ENCODE assay signal across 9 mouse cellular contexts in the genomic region with DNA sequence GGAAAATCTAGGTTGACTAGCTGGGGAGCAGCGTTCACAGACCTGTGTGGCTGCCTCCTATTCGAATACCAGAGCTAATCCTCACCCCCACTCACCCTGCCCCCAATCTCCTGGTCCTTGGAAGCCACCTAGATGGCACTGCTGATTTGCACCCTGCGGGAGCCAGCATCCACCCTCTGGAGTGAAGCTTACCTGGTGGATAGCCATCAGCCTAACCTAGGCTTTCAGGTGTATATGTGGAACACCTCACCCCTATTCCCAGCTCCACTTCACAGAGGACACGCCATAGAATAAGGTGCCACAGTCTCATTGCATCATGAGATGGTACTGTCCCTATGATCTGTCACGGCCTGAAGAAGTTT. TPM values are rescaled to one million over a fixed set of nuclear protein-coding genes. Genes with fewer than 3 reads are reported as not detected.
DNase-seq lines count a peak whose midpoint lies in the region; ATAC-seq lines count a peak whose summit lies in the region.
"Had no signal": no experiment of that assay in that cellular context is flagged by ENCODE, and none has a peak within 500 bp of the region (broad histone marks: within the 10 kb centered on the region; RNA-seq: fewer than 3 reads in every experiment).

No protein-coding gene starts in this region.

- no peaks in the 10 kb centered on the region for H3K4me1 ChIP-seq in liver, embryonic 11.5 days (replicated peaks; ENCODE audit: control insufficient read depth, insufficient read depth, low read length)
- peaks cover 3% of the 10 kb centered on the region; the same call in 1 of the 2 replicates for H3K4me1 ChIP-seq in forebrain, embryonic 12.5 days
- peaks cover 7% of the 10 kb centered on the region for H3K4me1 ChIP-seq in limb, embryonic 13.5 days
- H3K4me1 ChIP-seq in neural tube, embryonic 15.5 days: peaks cover 5% of the 10 kb centered on the region

- H3K36me3 ChIP-seq in liver, embryonic 11.5 days (ENCODE audit: control insufficient read depth, insufficient read depth, low read length): no peaks in the 10 kb centered on the region
- H3K36me3 ChIP-seq in forebrain, embryonic 12.5 days (replicated peaks): no peaks in the 10 kb centered on the region
- H3K36me3 ChIP-seq in limb, embryonic 13.5 days: no peaks in the 10 kb centered on the region
- H3K36me3 ChIP-seq in neural tube, embryonic 15.5 days: no peaks in the 10 kb centered on the region

- peak overlapping the region; percentile 57 for H3K4me2 ChIP-seq in liver, embryonic 11.5 days
- H3K4me2 ChIP-seq in forebrain, embryonic 12.5 days: peak overlapping the region; percentile 60
- peak overlapping the region; percentile 56 for H3K4me2 ChIP-seq in limb, embryonic 13.5 days (replicated peaks)
- H3K4me2 ChIP-seq in neural tube, embryonic 15.5 days: peak overlapping the region; percentile 52

- H3K27ac ChIP-seq in liver, embryonic 11.5 days (ENCODE audit: low read depth, low read length): no peak overlapping the region
- H3K27ac ChIP-seq in forebrain, embryonic 12.5 days: no peak overlapping the region
- H3K27ac ChIP-seq in limb, embryonic 13.5 days: no peak overlapping the region
- no peak overlapping the region for H3K27ac ChIP-seq in neural tube, embryonic 15.5 days (replicated peaks)

- no peaks in the 10 kb centered on the region for H3K9me3 ChIP-seq in liver, embryonic 11.5 days (ENCODE audit: control insufficient read depth, low read length)
- H3K9me3 ChIP-seq in forebrain, embryonic 12.5 days: no peaks in the 10 kb centered on the region
- H3K9me3 ChIP-seq in limb, embryonic 13.5 days: no peaks in the 10 kb centered on the region
- no peaks in the 10 kb centered on the region for H3K9me3 ChIP-seq in neural tube, embryonic 15.5 days (replicated peaks)

- H3K9ac ChIP-seq in liver, embryonic 11.5 days (ENCODE audit: low read depth, low read length): no peak overlapping the region
- H3K9ac ChIP-seq in forebrain, embryonic 12.5 days: no peak overlapping the region
- H3K9ac ChIP-seq in limb, embryonic 13.5 days: peak overlapping the region; percentile 43; the same call in 1 of the 2 replicates
- H3K9ac ChIP-seq in neural tube, embryonic 15.5 days (replicated peaks): 0 out of 2 replicates have a peak overlapping the region, but pooled peaks have one; percentile 34

- no peak overlapping the region for H3K4me3 ChIP-seq in liver, embryonic 11.5 days (ENCODE audit: low read depth, low read length)
- H3K4me3 ChIP-seq in forebrain, embryonic 12.5 days (replicated peaks): peak overlapping the region; percentile 28
- H3K4me3 ChIP-seq in limb, embryonic 13.5 days: peak overlapping the region; percentile 14
- peak overlapping the region; percentile 26 for H3K4me3 ChIP-seq in neural tube, embryonic 15.5 days (replicated peaks)

- ATAC-seq in liver, embryonic 11.5 days (replicated peaks; ENCODE audit: low FRiP score): peak; percentile 55
- peak; percentile 64 for ATAC-seq in forebrain, embryonic 12.5 days (ENCODE audit: low FRiP score)
- ATAC-seq in limb, embryonic 13.5 days (ENCODE audit: low FRiP score, low read depth): no peak; the same call in 1 of the 2 replicates
- ATAC-seq in neural tube, embryonic 15.5 days (ENCODE audit: low FRiP score): peak; percentile 28; the same call in 1 of the 2 replicates

- H3K27me3 ChIP-seq in liver, embryonic 11.5 days (replicated peaks; ENCODE audit: control insufficient read depth, insufficient read depth, low read length): peaks cover 4% of the 10 kb centered on the region; the same call in 1 of the 2 replicates
- peaks cover 15% of the 10 kb centered on the region; the same call in 1 of the 2 replicates for H3K27me3 ChIP-seq in forebrain, embryonic 12.5 days
- H3K27me3 ChIP-seq in limb, embryonic 13.5 days: peaks cover 21% of the 10 kb centered on the region
- no peaks in the 10 kb centered on the region; the same call in 1 of the 2 replicates for H3K27me3 ChIP-seq in neural tube, embryonic 15.5 days (replicated peaks)
- H3K27me3 ChIP-seq: Patski had no signal

- DNase-seq in liver, embryonic 11.5 days (ENCODE audit: low spot score): no peak
- no peak for DNase-seq in liver
- no peak for DNase-seq in cerebellum, adult 11-12 months
- no peak for DNase-seq in ovary, postnatal 36 days (ENCODE audit: low spot score)
- no peak for DNase-seq in spleen, postnatal 14 days (ENCODE audit: low spot score in 2 of 2)

- 26% methylated on average over 5 of the region's 5 CpGs for WGBS in liver, embryonic 11.5 days
- WGBS in forebrain, embryonic 12.5 days: 27% methylated on average over 5 of the region's 5 CpGs
- 34% methylated on average over 5 of the region's 5 CpGs for WGBS in limb, embryonic 13.5 days
- WGBS in neural tube, embryonic 15.5 days: 26% methylated on average over 5 of the region's 5 CpGs

RNA-seq across cellular contexts. Expression of a gene that starts 41.2 kb away (rescaled TPM):
- 211 and 235 TPM in 2 replicates for polyA plus RNA-seq in liver, embryonic 11.5 days (2014; fragmentation: Nextera tagmentation; extraction: Ambion mirVana)
- 275 and 279 TPM in 2 replicates for polyA plus RNA-seq in forebrain, embryonic 12.5 days (2016; fragmentation: Nextera tagmentation; extraction: Ambion mirVana)
- 252 and 253 TPM in 2 replicates for polyA plus RNA-seq in limb, embryonic 13.5 days (2015; fragmentation: Nextera tagmentation; extraction: Ambion mirVana)
- 280 and 281 TPM in 2 replicates for polyA plus RNA-seq in neural tube, embryonic 15.5 days (2015; fragmentation: Nextera tagmentation; extraction: Ambion mirVana)

Comparison
In these comparisons a context has a peak if more than half of its experiments do, and no peak if none do; other contexts are left out.
1. H3K9ac ChIP-seq: peak in limb, embryonic 13.5 days (single experiment) and neural tube, embryonic 15.5 days (single experiment); none in liver, embryonic 11.5 days (single experiment) and forebrain, embryonic 12.5 days (single experiment).
2. Peak in every context shown above with its lines, with median percentiles within 50 percentile points of each other: H3K4me2 ChIP-seq.